Mouse (Mus musculus): ENCODE data around the gene Ryr2.

DNA sequence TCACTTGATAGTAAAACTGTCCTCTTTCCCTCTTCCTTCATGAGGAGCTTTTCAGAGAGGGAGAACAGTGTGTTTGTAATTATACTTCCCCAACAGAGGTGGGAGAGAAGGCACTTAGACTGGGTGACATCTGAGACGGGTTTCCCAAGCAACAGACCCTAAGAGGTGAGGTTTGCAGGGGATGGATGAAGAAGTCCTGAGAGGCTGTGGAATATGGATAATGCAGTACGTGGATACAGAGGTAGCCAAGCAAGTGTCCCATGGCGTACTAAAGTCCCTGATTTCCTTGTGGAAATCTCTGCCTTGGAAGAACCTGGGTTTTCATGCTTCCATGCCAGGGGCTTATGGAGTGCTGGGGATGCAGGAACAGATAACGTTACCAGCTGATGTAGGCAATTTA, 69.5 kb downstream of the Ryr2 start:
- TF ChIP-seq POLR2A (IDR thresholded peaks at IDR 0.05; ENCODE audit: low read depth, low read length) (no peak), EP300 (IDR thresholded peaks at IDR 0.05; ENCODE audit: low read length) (no peak), CTCF (conservative IDR thresholded peaks at IDR 0.05 in 1 of 2, IDR thresholded peaks at IDR 0.05 in 1 of 2; ENCODE audit: low read depth in 2 of 2, low read length in 2 of 2) (no peak), USF1 (IDR thresholded peaks at IDR 0.05; ENCODE audit: low read depth, low read length) (no peak), ZC3H11A (IDR thresholded peaks at IDR 0.05; ENCODE audit: low read depth, low read length) (no peak), MAX (IDR thresholded peaks at IDR 0.05; ENCODE audit: low read length) (no peak), POLR2AphosphoS2 (IDR thresholded peaks at IDR 0.05; ENCODE audit: low read depth, low read length) (no peak), JUND (conservative IDR thresholded peaks at IDR 0.05; ENCODE audit: low read depth, low read length) (no peak), RCOR1 (conservative IDR thresholded peaks at IDR 0.05; ENCODE audit: low read depth, low read length) (no peak), BHLHE40 (IDR thresholded peaks at IDR 0.05; ENCODE audit: low read depth, low read length) (no peak), SMC3 (IDR thresholded peaks at IDR 0.05; ENCODE audit: low read depth, low read length) (no peak), MAZ (IDR thresholded peaks at IDR 0.05; ENCODE audit: low read depth, low read length) (no peak)

Measured in CH12.LX (cell line).